Mouse (Mus musculus): ENCODE results near the gene Aoah. TPM values are rescaled to one million over a fixed set of nuclear protein-coding genes. Genes with fewer than 3 reads are reported as not detected.

The Aoah gene
- polyA plus RNA-seq, 1 experiment from 2014 or later: 3.2 TPM

GRCm38 (mm10) chr13:20820712-20821328 is 26.9 kb downstream of the Aoah start:
- no peak overlapping the region for H3K4me3 ChIP-seq (ENCODE audit: low read depth, low read length)
- H3K9me3 ChIP-seq (ENCODE audit: control insufficient read depth): no peaks in the 10 kb centered on the region
- no peaks in the 10 kb centered on the region for H3K27me3 ChIP-seq (replicated peaks; ENCODE audit: control insufficient read depth, insufficient read depth, low read length)
- H3K9ac ChIP-seq (ENCODE audit: low read depth, low read length): no peak overlapping the region
- no peak for ATAC-seq
- TF ChIP-seq CTCF (IDR thresholded peaks at IDR 0.05; ENCODE audit: low read depth): no peak
- no peak overlapping the region for H3K4me2 ChIP-seq (replicated peaks; ENCODE audit: low read depth)
- WGBS: 60% methylated on average over 2 of the region's 2 CpGs
- no peak overlapping the region for H3K27ac ChIP-seq (ENCODE audit: low read depth, low read length)
- H3K36me3 ChIP-seq (ENCODE audit: control insufficient read depth, insufficient read depth): no peaks in the 10 kb centered on the region
- no peaks in the 10 kb centered on the region for H3K4me1 ChIP-seq (replicated peaks; ENCODE audit: control insufficient read depth, insufficient read depth, low read length)

- Histone ChIP-seq H3K4me2 (replicated peaks; ENCODE audit: low read depth) (no peak overlapping the region), H3K4me3 (ENCODE audit: low read depth, low read length) (no peak overlapping the region), H3K9me3 (ENCODE audit: control insufficient read depth) (no peaks in the 10 kb centered on the region), H3K27ac (ENCODE audit: low read depth, low read length) (no peak overlapping the region), H3K27me3 (replicated peaks; ENCODE audit: control insufficient read depth, insufficient read depth, low read length) (no peaks in the 10 kb centered on the region), H3K9ac (ENCODE audit: low read depth, low read length) (no peak overlapping the region), H3K36me3 (ENCODE audit: control insufficient read depth, insufficient read depth) (no peaks in the 10 kb centered on the region), H3K4me1 (replicated peaks; ENCODE audit: control insufficient read depth, insufficient read depth, low read length) (no peaks in the 10 kb centered on the region)
- ATAC-seq: no peak
- 60% methylated on average over 2 of the region's 2 CpGs for WGBS
- TF ChIP-seq CTCF (IDR thresholded peaks at IDR 0.05; ENCODE audit: low read depth): no peak
Observed at GRCm38 (mm10) chr13:20828728-20829127, 34.8 kb downstream of the Aoah start.

GRCm38 (mm10) chr13:20829181-20829900 is 35.4 kb downstream of the Aoah start:
- no peaks in the 10 kb centered on the region for H3K4me1 ChIP-seq (replicated peaks; ENCODE audit: control insufficient read depth, insufficient read depth, low read length)

GRCm38 (mm10) chr13:20855893-20856292 is 62.0 kb downstream of the Aoah start:
- Histone ChIP-seq H3K27me3 (replicated peaks; ENCODE audit: control insufficient read depth, insufficient read depth, low read length) (no peaks in the 10 kb centered on the region), H3K4me3 (ENCODE audit: low read depth, low read length) (no peak overlapping the region), H3K9ac (ENCODE audit: low read depth, low read length) (no peak overlapping the region), H3K36me3 (ENCODE audit: control insufficient read depth, insufficient read depth) (no peaks in the 10 kb centered on the region), H3K9me3 (ENCODE audit: control insufficient read depth) (no peaks in the 10 kb centered on the region), H3K27ac (ENCODE audit: low read depth, low read length) (no peak overlapping the region), H3K4me2 (replicated peaks; ENCODE audit: low read depth) (no peak overlapping the region), H3K4me1 (replicated peaks; ENCODE audit: control insufficient read depth, insufficient read depth, low read length) (no peaks in the 10 kb centered on the region)
- no peak for ATAC-seq
- WGBS: 48% methylated on average over 3 of the region's 3 CpGs
- TF ChIP-seq CTCF (IDR thresholded peaks at IDR 0.05; ENCODE audit: low read depth): no peak

More at GRCm38 (mm10) chr13:20829181-20829900, 35.4 kb downstream of the Aoah start:
- H3K36me3 ChIP-seq (ENCODE audit: control insufficient read depth, insufficient read depth): no peaks in the 10 kb centered on the region
- H3K4me3 ChIP-seq (ENCODE audit: low read depth, low read length): no peak overlapping the region
- no peak overlapping the region for H3K4me2 ChIP-seq (replicated peaks; ENCODE audit: low read depth)
- no peaks in the 10 kb centered on the region for H3K27me3 ChIP-seq (replicated peaks; ENCODE audit: control insufficient read depth, insufficient read depth, low read length)
- ATAC-seq: no peak
- no peaks in the 10 kb centered on the region for H3K9me3 ChIP-seq (ENCODE audit: control insufficient read depth)
- H3K27ac ChIP-seq (ENCODE audit: low read depth, low read length): no peak overlapping the region
- 82% methylated on average over 9 of the region's 9 CpGs for WGBS
- no peak overlapping the region for H3K9ac ChIP-seq (ENCODE audit: low read depth, low read length)
- TF ChIP-seq CTCF (IDR thresholded peaks at IDR 0.05; ENCODE audit: low read depth): no peak

GRCm38 (mm10) chr13:20899372-20899771 is 105.5 kb downstream of the Aoah start:
- H3K27me3 ChIP-seq (replicated peaks; ENCODE audit: control insufficient read depth, insufficient read depth, low read length): no peaks in the 10 kb centered on the region
- H3K36me3 ChIP-seq (ENCODE audit: control insufficient read depth, insufficient read depth): no peaks in the 10 kb centered on the region
- no peak overlapping the region for H3K4me3 ChIP-seq (ENCODE audit: low read depth, low read length)
- no peak for TF ChIP-seq CTCF (IDR thresholded peaks at IDR 0.05; ENCODE audit: low read depth)
- H3K4me2 ChIP-seq (replicated peaks; ENCODE audit: low read depth): no peak overlapping the region
- H3K27ac ChIP-seq (ENCODE audit: low read depth, low read length): no peak overlapping the region
- ATAC-seq: no peak
- no peaks in the 10 kb centered on the region for H3K9me3 ChIP-seq (ENCODE audit: control insufficient read depth)
- WGBS: 54% methylated on average over 1 of the region's 1 CpGs
- H3K4me1 ChIP-seq (replicated peaks; ENCODE audit: control insufficient read depth, insufficient read depth, low read length): no peaks in the 10 kb centered on the region
- no peak overlapping the region for H3K9ac ChIP-seq (ENCODE audit: low read depth, low read length)

GRCm38 (mm10) chr13:20900396-20900971 is 106.6 kb downstream of the Aoah start:
- WGBS: 44% methylated on average over 8 of the region's 8 CpGs
- TF ChIP-seq CTCF (IDR thresholded peaks at IDR 0.05; ENCODE audit: low read depth): no peak
- peak; percentile 59 for ATAC-seq
- H3K4me3 ChIP-seq (ENCODE audit: low read depth, low read length): no peak overlapping the region
- H3K27ac ChIP-seq (ENCODE audit: low read depth, low read length): no peak overlapping the region
- H3K36me3 ChIP-seq (ENCODE audit: control insufficient read depth, insufficient read depth): no peaks in the 10 kb centered on the region
- H3K9me3 ChIP-seq (ENCODE audit: control insufficient read depth): no peaks in the 10 kb centered on the region
- no peak overlapping the region for H3K4me2 ChIP-seq (replicated peaks; ENCODE audit: low read depth)
- H3K27me3 ChIP-seq (replicated peaks; ENCODE audit: control insufficient read depth, insufficient read depth, low read length): no peaks in the 10 kb centered on the region
- H3K4me1 ChIP-seq (replicated peaks; ENCODE audit: control insufficient read depth, insufficient read depth, low read length): no peaks in the 10 kb centered on the region
- no peak overlapping the region for H3K9ac ChIP-seq (ENCODE audit: low read depth, low read length)

Measured in intestine, postnatal 0 days (tissue).